Mouse (Mus musculus) bone marrow, adult 2 months (tissue): ENCODE measurements around the gene Lpcat3. TPM values are rescaled to one million over a fixed set of nuclear protein-coding genes. Genes with fewer than 3 reads are reported as not detected.

Experiments
- H3K27ac ChIP-seq: fragments of 200-500 bp; 2 replicates; pipeline ENCODE4 v1.5.1; 2012; ENCODE audit warnings: low read depth, mild to moderate bottlenecking, control low read depth, inconsistent platforms, low read length; ENCODE audit not compliant: control insufficient read depth, poor library complexity, insufficient read depth
- H3K4me1 ChIP-seq: fragments of 200-500 bp; 2 replicates; pipeline ENCODE4 v1.6.1; 2011; ENCODE audit warnings: low read length; ENCODE audit not compliant: control insufficient read depth, insufficient read depth
- H3K4me3 ChIP-seq: fragments of 200-500 bp; replicated peaks from 2 replicates; pipeline ENCODE3; 2011; ENCODE audit warnings: mild to moderate bottlenecking, low read depth, low read length, control low read depth; ENCODE audit not compliant: control insufficient read depth
- CTCF ChIP-seq: fragments of 200-500 bp; IDR thresholded peaks from 2 replicates; pipeline ENCODE4 v1.5.1; 2011; ENCODE audit warnings: low read length, control low read depth; ENCODE audit not compliant: control insufficient read depth, insufficient read depth
- POLR2A ChIP-seq: fragments of 200-500 bp; IDR thresholded peaks from 2 replicates; pipeline ENCODE4 v1.6.1; 2011; ENCODE audit warnings: low read depth, mild to moderate bottlenecking, control low read depth, low read length, borderline replicate concordance; ENCODE audit not compliant: control insufficient read depth
- WGBS: fragments of 180-500 bp; shearing (Covaris S2); methylation state at CpG from one replicate; pipeline ENCODE4 v1.1.7; 2018; 5-methylcytosine and 5-hydroxymethylcytosine counted together
- polyA plus RNA-seq: library from polyadenylated mRNA; stranded (reverse); fragments of >200 nt; gene quantifications from 2 replicates; pipeline ENCODE4 v1.2.4, GENCODE M21; 2011; ENCODE audit warnings: low replicate concordance; ENCODE audit not compliant: missing spikeins, insufficient read depth, insufficient read length

Lpcat3 gene
- polyA plus RNA-seq, 1 experiment, result 77.5 TPM

- TF ChIP-seq POLR2A (no peak), CTCF (no peak)
- Histone ChIP-seq H3K4me3 (no peak overlapping the region), H3K4me1 (peaks cover 2% of the 10 kb centered on the region), H3K27ac (peak overlapping the region; percentile 92)
- WGBS, result 38% methylated on average over 1 of the region's 1 CpGs
Measured at GRCm38 (mm10) chr6:124646394-124646793, 16.4 kb upstream of the Lpcat3 start.

- no peak overlapping the region for H3K4me3 ChIP-seq
- TF ChIP-seq POLR2A, result no peak
- TF ChIP-seq CTCF, result no peak
- H3K4me1 ChIP-seq, result no peaks in the 10 kb centered on the region
- 57% methylated on average over 6 of the region's 6 CpGs for WGBS
- H3K27ac ChIP-seq, result no peak overlapping the region
Measured at GRCm38 (mm10) chr6:124655893-124656292, 6.9 kb upstream of the Lpcat3 start.

GRCm38 (mm10) chr6:124658067-124658466 lies 4.8 kb upstream of the Lpcat3 start:
- Histone ChIP-seq H3K4me3 (no peak overlapping the region), H3K27ac (no peak overlapping the region), H3K4me1 (no peaks in the 10 kb centered on the region)
- TF ChIP-seq POLR2A (no peak), CTCF (no peak)
- WGBS, result 39% methylated on average over 2 of the region's 2 CpGs

- no peaks in the 10 kb centered on the region for H3K4me1 ChIP-seq
- TF ChIP-seq CTCF, result no peak
- TF ChIP-seq POLR2A, result no peak
- no peak overlapping the region for H3K4me3 ChIP-seq
- no peak overlapping the region for H3K27ac ChIP-seq
- WGBS, result 84% methylated on average over 4 of the region's 4 CpGs
Measured at GRCm38 (mm10) chr6:124661156-124661806, 1.5 kb upstream of the Lpcat3 start.

GRCm38 (mm10) chr6:124661995-124662394 lies 832 bp upstream of the Lpcat3 start:
- peak overlapping the region; percentile 94 for H3K4me3 ChIP-seq
- no peak for TF ChIP-seq CTCF
- TF ChIP-seq POLR2A, result no peak
- 26% methylated on average over 6 of the region's 6 CpGs for WGBS
- no peak overlapping the region for H3K27ac ChIP-seq
- no peaks in the 10 kb centered on the region for H3K4me1 ChIP-seq

GRCm38 (mm10) chr6:124663424-124663795 lies 583 bp downstream of the Lpcat3 start:
- peak overlapping the region; percentile 94 for H3K4me3 ChIP-seq
- H3K27ac ChIP-seq, result peak overlapping the region; percentile 81
- no peaks in the 10 kb centered on the region for H3K4me1 ChIP-seq
- TF ChIP-seq POLR2A (no peak), CTCF (no peak)
- 7% methylated on average over 13 of the region's 13 CpGs for WGBS

- Histone ChIP-seq H3K27ac (no peak overlapping the region), H3K4me3 (peak overlapping the region; percentile 61), H3K4me1 (peaks cover 1% of the 10 kb centered on the region; the same call in 1 of the 2 replicates)
- TF ChIP-seq CTCF, result no peak
- no peak for TF ChIP-seq POLR2A
- WGBS, result 74% methylated on average over 7 of the region's 7 CpGs
Measured at GRCm38 (mm10) chr6:124664256-124664655, 1.4 kb downstream of the Lpcat3 start.

GRCm38 (mm10) chr6:124665011-124665410 lies 2.2 kb downstream of the Lpcat3 start:
- Histone ChIP-seq H3K27ac (no peak overlapping the region), H3K4me3 (peak overlapping the region; percentile 47), H3K4me1 (peaks cover 1% of the 10 kb centered on the region; the same call in 1 of the 2 replicates)
- no peak for TF ChIP-seq POLR2A
- TF ChIP-seq CTCF, result no peak
- WGBS, result 89% methylated on average over 10 of the region's 10 CpGs

GRCm38 (mm10) chr6:124669234-124669859 lies 6.5 kb downstream of the Lpcat3 start:
- Histone ChIP-seq H3K4me1 (peaks cover 1% of the 10 kb centered on the region; the same call in 1 of the 2 replicates), H3K27ac (no peak overlapping the region), H3K4me3 (no peak overlapping the region)
- no peak for TF ChIP-seq CTCF
- TF ChIP-seq POLR2A, result no peak
- 65% methylated on average over 11 of the region's 11 CpGs for WGBS
